Mouse (Mus musculus) olfactory bulb, adult 2 months (tissue): Measurements from ENCODE around the gene Marcksl1. TPM values are rescaled to one million over a fixed set of nuclear protein-coding genes. Genes with fewer than 3 reads are reported as not detected.

Experiments
- H3K27ac ChIP-seq: fragments of 200-500 bp; 2 replicates; pipeline ENCODE4 v1.5.1; 2012; ENCODE audit warnings: low read depth, low read length; ENCODE audit not compliant: insufficient read depth
- H3K4me1 ChIP-seq: fragments of 200-500 bp; 2 replicates; pipeline ENCODE4 v1.6.1; 2012; ENCODE audit warnings: low read length; ENCODE audit not compliant: control insufficient read depth, insufficient read depth
- H3K4me3 ChIP-seq: fragments of 200-500 bp; 2 replicates; pipeline ENCODE4 v1.5.1; 2012; ENCODE audit warnings: mild to moderate bottlenecking, low read depth, low read length, moderate library complexity; ENCODE audit not compliant: insufficient read depth
- CTCF ChIP-seq: fragments of 200-500 bp; IDR thresholded peaks from 2 replicates; pipeline ENCODE4 v1.5.1; 2012; ENCODE audit warnings: low read depth, mild to moderate bottlenecking, low read length, moderate library complexity; ENCODE audit not compliant: insufficient read depth
- POLR2A ChIP-seq: fragments of 200-500 bp; IDR thresholded peaks from 2 replicates; pipeline ENCODE4 v1.6.1; 2012; ENCODE audit warnings: mild to moderate bottlenecking, low read depth, low read length, moderate library complexity; ENCODE audit not compliant: insufficient read depth
- WGBS: fragments of 180-500 bp; shearing (Covaris S2); methylation state at CpG from one replicate; pipeline ENCODE4 v1.1.7; 2018; 5-methylcytosine and 5-hydroxymethylcytosine counted together
- polyA plus RNA-seq: library from polyadenylated mRNA; stranded (reverse); fragments of >200 nt; gene quantifications from 2 replicates; pipeline ENCODE4 v1.2.4, GENCODE M21; 2012; ENCODE audit warnings: low replicate concordance; ENCODE audit not compliant: missing spikeins, insufficient read depth, insufficient read length

Gene Marcksl1
- polyA plus RNA-seq, 1 experiment, result 192 TPM

GRCm38 (mm10) chr4:129555421-129555861 lies 42.1 kb downstream of the Marcksl1 start:
- H3K4me3 ChIP-seq, result peak overlapping the region; percentile 40
- no peak overlapping the region for H3K27ac ChIP-seq
- peaks cover 10% of the 10 kb centered on the region for H3K4me1 ChIP-seq
- peak; percentile 30; the same call in 1 of the 2 replicates for TF ChIP-seq CTCF
- TF ChIP-seq POLR2A, result no peak
- WGBS, result 5% methylated on average over 16 of the region's 16 CpGs

DNA sequence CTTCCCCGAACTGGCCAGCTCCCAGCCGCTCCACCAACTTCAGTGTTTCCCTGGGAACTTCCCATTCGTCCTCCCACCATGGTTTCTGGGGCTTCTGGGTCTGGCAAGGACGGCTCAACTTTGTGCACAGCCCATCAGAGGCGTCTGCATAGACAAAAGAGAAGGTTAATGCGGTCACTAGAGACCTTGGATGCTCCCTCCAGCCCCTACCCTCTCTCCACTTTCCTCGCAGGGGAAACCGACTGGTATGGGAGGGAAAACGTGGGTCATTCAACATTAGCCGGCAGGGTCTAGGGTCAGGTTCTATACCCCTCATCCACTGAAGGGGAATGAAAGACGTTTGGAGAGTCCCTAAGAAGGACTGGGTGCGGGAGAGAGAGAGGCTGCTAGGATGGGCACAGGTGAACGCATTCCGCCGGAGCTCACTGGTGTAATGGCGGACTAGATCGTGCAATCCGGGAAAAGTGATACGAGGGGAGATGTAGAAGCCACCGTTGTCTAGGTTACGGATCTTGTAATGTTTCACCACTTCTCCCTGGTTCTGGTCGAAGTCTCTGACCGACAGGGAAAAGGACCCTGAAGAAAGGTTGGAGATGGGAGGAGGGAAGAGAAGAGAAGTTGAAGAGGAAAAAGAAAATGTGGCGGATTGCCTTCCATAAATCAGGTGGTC lies 42.6 kb downstream of the Marcksl1 start:
- Histone ChIP-seq H3K4me3 (peak overlapping the region; percentile 40), H3K27ac (0 out of 2 replicates have a peak overlapping the region, but pooled peaks have one; percentile 0), H3K4me1 (peaks cover 10% of the 10 kb centered on the region)
- TF ChIP-seq POLR2A, result no peak
- 1% methylated on average over 24 of the region's 24 CpGs for WGBS

GRCm38 (mm10) chr4:129556532-129557223 lies 43.3 kb downstream of the Marcksl1 start:
- Histone ChIP-seq H3K4me1 (peaks cover 10% of the 10 kb centered on the region), H3K4me3 (peak overlapping the region; percentile 40), H3K27ac (no peak overlapping the region)
- TF ChIP-seq POLR2A (0 out of 2 replicates have a peak, but pooled peaks have one; percentile 22), CTCF (no peak)
- 9% methylated on average over 33 of the region's 33 CpGs for WGBS

- no peak overlapping the region for H3K27ac ChIP-seq
Observed at GRCm38 (mm10) chr4:129557256-129557808, 44.0 kb downstream of the Marcksl1 start.

GRCm38 (mm10) chr4:129558321-129558955 lies 45.1 kb downstream of the Marcksl1 start:
- 91% methylated on average over 12 of the region's 12 CpGs for WGBS
- H3K4me1 ChIP-seq, result peaks cover 10% of the 10 kb centered on the region
- no peak overlapping the region for H3K27ac ChIP-seq
- TF ChIP-seq POLR2A (no peak), CTCF (no peak)
- H3K4me3 ChIP-seq, result no peak overlapping the region

More at GRCm38 (mm10) chr4:129557256-129557808, 44.0 kb downstream of the Marcksl1 start:
- H3K4me1 ChIP-seq, result peaks cover 10% of the 10 kb centered on the region
- WGBS, result 94% methylated on average over 9 of the region's 9 CpGs
- H3K4me3 ChIP-seq, result no peak overlapping the region
- no peak for TF ChIP-seq POLR2A
- TF ChIP-seq CTCF, result no peak

- WGBS, result 94% methylated on average over 5 of the region's 5 CpGs
- Histone ChIP-seq H3K4me1 (peaks cover 3% of the 10 kb centered on the region; the same call in 1 of the 2 replicates), H3K27ac (no peak overlapping the region), H3K4me3 (no peak overlapping the region)
- TF ChIP-seq POLR2A (no peak), CTCF (no peak)
Observed at GRCm38 (mm10) chr4:129561184-129561583, 47.8 kb downstream of the Marcksl1 start.

- no peak overlapping the region for H3K27ac ChIP-seq
- no peak for TF ChIP-seq CTCF
- TF ChIP-seq POLR2A, result no peak
- H3K4me1 ChIP-seq, result no peaks in the 10 kb centered on the region
- WGBS, result 85% methylated on average over 8 of the region's 8 CpGs
- no peak overlapping the region for H3K4me3 ChIP-seq
Observed at GRCm38 (mm10) chr4:129563718-129564117, 50.3 kb downstream of the Marcksl1 start.

- 84% methylated on average over 6 of the region's 6 CpGs for WGBS
Observed at GRCm38 (mm10) chr4:129565139-129565538, 51.8 kb downstream of the Marcksl1 start.

More at GRCm38 (mm10) chr4:129565139-129565538, 51.8 kb downstream of the Marcksl1 start:
- Histone ChIP-seq H3K4me1 (no peaks in the 10 kb centered on the region), H3K27ac (no peak overlapping the region), H3K4me3 (no peak overlapping the region)
- TF ChIP-seq CTCF (no peak), POLR2A (no peak)

Other genes starting within 250 kb of the Marcksl1 start
- not detected in 2 replicates for gene Sync, start 226.0 kb upstream of the Marcksl1 start, polyA plus RNA-seq
- not detected in 2 replicates for gene Rbbp4, start 178.2 kb upstream of the Marcksl1 start, polyA plus RNA-seq
- gene Zbtb8os, start 177.9 kb upstream of the Marcksl1 start, polyA plus RNA-seq, result not detected in 2 replicates
- not detected in 2 replicates for gene Zbtb8a, start 135.5 kb upstream of the Marcksl1 start, polyA plus RNA-seq
- not detected in 2 replicates for gene Zbtb8b, start 72.7 kb upstream of the Marcksl1 start, polyA plus RNA-seq
- gene Bsdc1, start 52.0 kb upstream of the Marcksl1 start, polyA plus RNA-seq, result not detected in 2 replicates
- not detected in 2 replicates for gene Tssk3, start 22.6 kb upstream of the Marcksl1 start, polyA plus RNA-seq
- gene Fam229a, start 22.4 kb upstream of the Marcksl1 start, polyA plus RNA-seq, result not detected in 2 replicates
- gene Hdac1, start 29.1 kb downstream of the Marcksl1 start, polyA plus RNA-seq, result not detected in 2 replicates
- gene Lck, start 60.1 kb downstream of the Marcksl1 start, polyA plus RNA-seq, result 579 and 1,574 TPM in 2 replicates
- not detected in 2 replicates for gene Fam167b, start 65.0 kb downstream of the Marcksl1 start, polyA plus RNA-seq
- gene Eif3i, start 87.1 kb downstream of the Marcksl1 start, polyA plus RNA-seq, result not detected in 2 replicates
- 500 TPM in 1 of 2 replicates, not detected in the other for gene Tmem234, start 87.1 kb downstream of the Marcksl1 start, polyA plus RNA-seq
- gene Dcdc2b, start 100.7 kb downstream of the Marcksl1 start, polyA plus RNA-seq, result not detected in 2 replicates
- gene Iqcc, start 105.5 kb downstream of the Marcksl1 start, polyA plus RNA-seq, result not detected in 2 replicates
- gene Ccdc28b, start 110.4 kb downstream of the Marcksl1 start, polyA plus RNA-seq, result not detected in 2 replicates
- not detected in 2 replicates for gene Txlna, start 127.5 kb downstream of the Marcksl1 start, polyA plus RNA-seq
- not detected in 2 replicates for gene Kpna6, start 159.2 kb downstream of the Marcksl1 start, polyA plus RNA-seq
- gene Tmem39b, start 183.3 kb downstream of the Marcksl1 start, polyA plus RNA-seq, result not detected in 2 replicates
- 153 and 170 TPM in 2 replicates for gene Khdrbs1, start 228.7 kb downstream of the Marcksl1 start, polyA plus RNA-seq